ENCODE assay signal across 9 mouse cellular contexts in genomic region chr1:91800967-91801843, GRCm38 (mm10). TPM values are rescaled to one million over a fixed set of nuclear protein-coding genes. Genes with fewer than 3 reads are reported as not detected.
DNase-seq lines count a peak whose midpoint lies in the region; ATAC-seq and TF ChIP-seq lines count a peak whose summit lies in the region.
"Had no signal": no experiment of that assay in that cellular context is flagged by ENCODE, and none has a peak within 500 bp of the region (broad histone marks: within the 10 kb centered on the region; RNA-seq: fewer than 3 reads in every experiment).

Gene Twist2 (plus strand): TSS chr1:91801461.

- under 1% methylated on average over 69 of the region's 77 CpGs for WGBS in forebrain, embryonic 13.5 days
- WGBS in limb, embryonic 10.5 days: under 1% methylated on average over 75 of the region's 77 CpGs
- under 1% methylated on average over 73 of the region's 77 CpGs for WGBS in midbrain, embryonic 12.5 days
- WGBS in stomach, postnatal 0 days: under 1% methylated on average over 69 of the region's 77 CpGs

- H3K27me3 ChIP-seq in forebrain, embryonic 13.5 days: peaks cover 74% of the 10 kb centered on the region
- peaks cover 29% of the 10 kb centered on the region for H3K27me3 ChIP-seq in limb, embryonic 10.5 days (ENCODE audit: low read depth, poor library complexity, severe bottlenecking)
- H3K27me3 ChIP-seq in midbrain, embryonic 12.5 days: peaks cover 61% of the 10 kb centered on the region
- peaks cover 8% of the 10 kb centered on the region; the same call in 1 of the 2 replicates for H3K27me3 ChIP-seq in stomach, postnatal 0 days (ENCODE audit: control insufficient read depth, insufficient read depth, low read length)

- no peak; the same call in none of the 2 replicates for TF ChIP-seq CTCF in left cerebral cortex, adult 2 months (IDR thresholded peaks at IDR 0.05)
- TF ChIP-seq CTCF in stomach, postnatal 0 days (IDR thresholded peaks at IDR 0.05; ENCODE audit: low read depth): peak; percentile 41; the same call in 1 of the 2 replicates

- ATAC-seq in forebrain, embryonic 13.5 days: no peak
- no peak for ATAC-seq in midbrain, embryonic 12.5 days (ENCODE audit: low FRiP score, low read depth)
- ATAC-seq in stomach, postnatal 0 days (ENCODE audit: low FRiP score, low TSS enrichment): peak; percentile 67; the same call in 1 of the 2 replicates

- no peaks in the 10 kb centered on the region for H3K9me3 ChIP-seq in forebrain, embryonic 13.5 days (replicated peaks)
- no peaks in the 10 kb centered on the region for H3K9me3 ChIP-seq in limb, embryonic 10.5 days (replicated peaks)
- H3K9me3 ChIP-seq in midbrain, embryonic 12.5 days: no peaks in the 10 kb centered on the region
- no peaks in the 10 kb centered on the region for H3K9me3 ChIP-seq in stomach, postnatal 0 days (ENCODE audit: control insufficient read depth, low read length)

- intact Hi-C loops in left cerebral cortex, adult 2 months (cut with DNase I): loop anchor here (5.0 kb wide), 1 partner anchor 71 kb away; no protein-coding TSS in a partner anchor
- intact Hi-C loops in heart, postnatal 14 days (cut with DNase I): no loop called here

- TF ChIP-seq EP300 in stomach, postnatal 0 days (optimal IDR thresholded peaks at IDR 0.05): no peak

- H3K4me1 ChIP-seq in forebrain, embryonic 13.5 days: peaks cover 16% of the 10 kb centered on the region
- H3K4me1 ChIP-seq in limb, embryonic 10.5 days: peaks cover 67% of the 10 kb centered on the region
- H3K4me1 ChIP-seq in midbrain, embryonic 12.5 days: peaks cover 18% of the 10 kb centered on the region
- no peaks in the 10 kb centered on the region for H3K4me1 ChIP-seq in stomach, postnatal 0 days (replicated peaks; ENCODE audit: control insufficient read depth, insufficient read depth)

- H3K9ac ChIP-seq in forebrain, embryonic 13.5 days: no peak within 1 kb of the TSS
- H3K9ac ChIP-seq in midbrain, embryonic 12.5 days (replicated peaks): peak within 1 kb of the TSS; percentile 39; the same call in 1 of the 2 replicates
- peak within 1 kb of the TSS; percentile 64 for H3K9ac ChIP-seq in stomach, postnatal 0 days (ENCODE audit: low read length)

- no peak within 1 kb of the TSS for H3K27ac ChIP-seq in left cerebral cortex, adult 2 months
- no peak within 1 kb of the TSS for H3K27ac ChIP-seq in forebrain, embryonic 13.5 days
- peak within 1 kb of the TSS; percentile 94 for H3K27ac ChIP-seq in limb, embryonic 10.5 days
- no peak within 1 kb of the TSS for H3K27ac ChIP-seq in midbrain, embryonic 12.5 days (replicated peaks)
- H3K27ac ChIP-seq in stomach, postnatal 0 days (replicated peaks): peak within 1 kb of the TSS; percentile 45

- peak within 1 kb of the TSS; percentile 52 for H3K4me3 ChIP-seq in left cerebral cortex, adult 2 months
- H3K4me3 ChIP-seq in forebrain, embryonic 13.5 days: peak within 1 kb of the TSS; percentile 32
- peak within 1 kb of the TSS; percentile 80 for H3K4me3 ChIP-seq in limb, embryonic 10.5 days
- peak within 1 kb of the TSS; percentile 44 for H3K4me3 ChIP-seq in midbrain, embryonic 12.5 days
- H3K4me3 ChIP-seq in stomach, postnatal 0 days (ENCODE audit: low read depth, low read length): peak within 1 kb of the TSS; percentile 47

- H3K36me3 ChIP-seq in forebrain, embryonic 13.5 days (ENCODE audit: poor library complexity, severe bottlenecking): no peaks in the 10 kb centered on the region
- peaks cover 7% of the 10 kb centered on the region; the same call in 1 of the 2 replicates for H3K36me3 ChIP-seq in limb, embryonic 10.5 days
- H3K36me3 ChIP-seq in midbrain, embryonic 12.5 days: no peaks in the 10 kb centered on the region
- H3K36me3 ChIP-seq in stomach, postnatal 0 days (ENCODE audit: control insufficient read depth, insufficient read depth, low read length): no peaks in the 10 kb centered on the region

- peak; percentile 28 to 40 for DNase-seq in left cerebral cortex, adult 2 months (ENCODE audit: extremely low spot score in 1 of 2, low spot score in 2 of 2)
- no peak for DNase-seq in left cerebral cortex, adult 11 months (ENCODE audit: low spot score)
- DNase-seq in heart, postnatal 14 days: peak; percentile 67 to 68
- peak; percentile 90 for DNase-seq in limb, embryonic 10.5 days (ENCODE audit: low spot score)
- peak; percentile 39 for DNase-seq in stomach, postnatal 0 days (ENCODE audit: low spot score)
- no peak for DNase-seq in spleen, adult 18-20 months

- H3K4me2 ChIP-seq in forebrain, embryonic 13.5 days: peak within 1 kb of the TSS; percentile 64
- peak within 1 kb of the TSS; percentile 74 for H3K4me2 ChIP-seq in midbrain, embryonic 12.5 days (replicated peaks)
- H3K4me2 ChIP-seq in stomach, postnatal 0 days (replicated peaks; ENCODE audit: low read depth): peak within 1 kb of the TSS; percentile 71

RNA-seq across cellular contexts. Expression of gene Twist2, which starts in this region (rescaled TPM):
- total RNA-seq in left cerebral cortex, adult 2 months (2021): 1 to 10 TPM; 1.2 to 1.3 TPM
- polyA plus RNA-seq in forebrain, embryonic 13.5 days (2015; fragmentation: Nextera tagmentation; extraction: Ambion mirVana): 0.31 and 0.39 TPM in 2 replicates
- 1 to 10 TPM; 2.5 to 4.4 TPM for total RNA-seq in heart, postnatal 14 days (2021)
- 40.2 and 47.3 TPM in 2 replicates for polyA plus RNA-seq in limb, embryonic 10.5 days (2016; fragmentation: Nextera tagmentation; extraction: Ambion mirVana)
- polyA plus RNA-seq in midbrain, embryonic 12.5 days (2016; fragmentation: Nextera tagmentation; extraction: Ambion mirVana): 7.2 and 10.1 TPM in 2 replicates
- 3.7 and 4.2 TPM in 2 replicates for polyA plus RNA-seq in stomach, postnatal 0 days (2015; fragmentation: Nextera tagmentation; extraction: Ambion mirVana)
- total RNA-seq: MEL had no signal

Comparison
In these comparisons a context has a peak if more than half of its experiments do, and no peak if none do; other contexts are left out.
1. DNase-seq: peak in left cerebral cortex, adult 2 months (2 of 2), heart, postnatal 14 days (2 of 2), limb, embryonic 10.5 days (single experiment) and stomach, postnatal 0 days (single experiment); none in left cerebral cortex, adult 11 months (single experiment) and spleen, adult 18-20 months (0 of 2).
2. H3K27ac ChIP-seq: peak in limb, embryonic 10.5 days (single experiment) and stomach, postnatal 0 days (single experiment); none in left cerebral cortex, adult 2 months (single experiment), forebrain, embryonic 13.5 days (single experiment) and midbrain, embryonic 12.5 days (single experiment).
3. Peak in every context shown above with its lines, with median percentiles within 50 percentile points of each other: H3K4me3 ChIP-seq and H3K4me2 ChIP-seq.